Mouse (Mus musculus) lung, adult 2 months (tissue): ENCODE results near the gene Otp.

Experiments
- CTCF ChIP-seq: fragments of 200-500 bp; IDR thresholded peaks from 2 replicates; pipeline ENCODE4 v1.5.1; 2011; ENCODE audit warnings: mild to moderate bottlenecking, low read length, control low read depth; ENCODE audit not compliant: insufficient read depth
- POLR2A ChIP-seq: fragments of 200-500 bp; IDR thresholded peaks from 2 replicates; pipeline ENCODE4 v1.6.1; 2011; ENCODE audit warnings: low read depth, mild to moderate bottlenecking, control low read depth, low read length, borderline replicate concordance; ENCODE audit errors: extremely low read depth

DNA sequence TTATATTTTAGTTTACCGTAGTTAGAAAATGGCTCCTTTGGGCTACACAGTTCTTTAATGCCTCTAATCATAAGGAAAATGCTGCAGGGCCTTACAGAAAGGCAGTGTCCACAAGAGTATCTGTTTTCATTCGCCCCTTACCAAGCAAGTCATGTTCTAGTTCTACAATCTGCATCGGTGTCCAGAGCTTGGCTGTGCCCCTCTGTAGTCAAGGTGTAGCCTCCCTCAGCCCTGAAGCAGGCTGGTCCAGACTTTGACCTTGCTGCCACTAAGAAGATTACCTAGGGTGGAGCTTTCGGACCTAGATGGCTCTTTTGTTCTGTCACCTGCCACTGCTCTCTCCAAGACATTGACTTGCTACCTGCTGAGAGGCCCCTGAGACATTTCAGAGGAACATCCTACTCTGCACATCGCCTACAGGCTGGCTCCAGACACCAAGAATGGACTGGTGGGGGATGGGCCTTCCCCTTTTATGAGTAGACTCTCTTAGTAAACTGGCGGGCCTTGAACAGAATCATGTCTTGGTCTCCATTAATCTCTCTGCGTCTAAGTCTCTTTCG lies 17.3 kb upstream of the Otp start:
- TF ChIP-seq CTCF (no peak), POLR2A (no peak)
